Mouse (Mus musculus) gastrocnemius, adult 18-20 months (tissue): Measurements from ENCODE around the gene Gm20897. TPM values are rescaled to one million over a fixed set of nuclear protein-coding genes. Genes with fewer than 3 reads are reported as not detected.
"Not testable (repeated sequence)": the region's sequence is repeated elsewhere in the genome, so short reads cannot be mapped to it uniquely, and the experiment has no call there.

Experiments
- DNase-seq: peaks from one replicate; pipeline ENCODE4 v3.0.0; 2021; ENCODE audit warnings: low spot score
- long read RNA-seq, 2 experiments: library from polyadenylated mRNA; stranded (forward); transcript quantifications; one replicate each; pipeline ENCODE4 v2.0.0; 2021
- total RNA-seq, 2 experiments: library from RNA; stranded (reverse); gene quantifications; 2 replicates each; pipeline ENCODE4 v1.2.3; 2021

Gm20897 gene
- not detected for total RNA-seq
- long read RNA-seq, experiment 1 = 0 reads
- long read RNA-seq, experiment 2 = 0 reads

- DNase-seq = not testable (repeated sequence)
These were observed at the start of gene Gm20897 for GRCm38 (mm10) chrY:38502138-38502537. Gene Gm20897 (minus strand): TSS chrY:38502238.

Other genes with a start within 250 kb of the Gm20897 start
- not detected for gene Gm21732, start 73.5 kb upstream of the Gm20897 start, total RNA-seq